Comparison of ENCODE assay signal across 29 mouse cellular contexts in the genomic region with DNA sequence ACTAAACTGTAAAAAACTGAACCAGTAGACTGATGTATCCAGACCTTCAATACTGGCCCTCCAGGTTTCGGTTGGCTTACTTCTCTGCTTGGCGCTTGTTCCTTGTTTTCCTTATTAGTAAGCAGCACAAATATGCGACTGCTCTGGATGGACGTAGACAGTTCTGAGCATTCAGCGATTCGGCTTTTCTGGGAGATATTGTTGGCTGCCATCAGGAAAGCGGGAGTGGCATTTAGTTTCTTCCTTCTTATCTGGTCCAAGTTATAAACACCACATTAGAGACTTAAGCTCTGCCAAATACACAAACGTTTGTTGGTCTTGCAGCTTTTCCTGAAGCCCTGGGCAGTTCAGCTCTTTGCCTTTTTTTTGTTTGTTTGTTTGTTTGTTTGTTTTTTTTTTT. TPM values are rescaled to one million over a fixed set of nuclear protein-coding genes. Genes with fewer than 3 reads are reported as not detected.
"Had no signal": no experiment of that assay in that cellular context is flagged by ENCODE, and none has a peak within 500 bp of the region (broad histone marks: within the 10 kb centered on the region; RNA-seq: fewer than 3 reads in every experiment).

No protein-coding gene starts in this region.

- DNase-seq: kidney, adult 11 months; kidney, adult 8-10 months; kidney, postnatal 10 days; kidney, postnatal 36 days; layer of hippocampus, adult 9-11 months; liver; liver, postnatal 0 days; midbrain, embryonic 14.5 days; right cerebral cortex, adult 18-20 months; right cerebral cortex, postnatal 14 days; right cerebral cortex, postnatal 4 days; thymus, adult 2 months; thymus, postnatal 25 days had no signal

- H3K9ac ChIP-seq: intestine, embryonic 15.5 days; kidney, embryonic 15.5 days; limb, embryonic 13.5 days; liver, embryonic 14.5 days; liver, postnatal 0 days; neural tube, embryonic 12.5 days; neural tube, embryonic 15.5 days had no signal

- H3K9me3 ChIP-seq: intestine, embryonic 15.5 days; kidney, embryonic 15.5 days; limb, embryonic 10.5 days; limb, embryonic 13.5 days; megakaryocyte, embryonic 14.5 days; midbrain, embryonic 10.5 days; neural tube, embryonic 12.5 days; neural tube, embryonic 15.5 days had no signal

- ATAC-seq: intestine, embryonic 15.5 days; liver, postnatal 0 days had no signal

- H3K4me2 ChIP-seq: intestine, embryonic 15.5 days; kidney, embryonic 15.5 days; limb, embryonic 13.5 days; neural tube, embryonic 12.5 days; neural tube, embryonic 15.5 days had no signal

- H3K4me3 ChIP-seq: intestine, embryonic 15.5 days; kidney, embryonic 15.5 days; layer of hippocampus, adult 2 months; limb, embryonic 10.5 days; limb, embryonic 13.5 days; megakaryocyte, embryonic 14.5 days; midbrain, embryonic 10.5 days; neural tube, embryonic 12.5 days; neural tube, embryonic 15.5 days had no signal

- H3K27me3 ChIP-seq: intestine, embryonic 15.5 days; kidney, embryonic 15.5 days; megakaryocyte, embryonic 14.5 days; neural tube, embryonic 12.5 days; neural tube, embryonic 15.5 days had no signal

- H3K27ac ChIP-seq: intestine, embryonic 15.5 days; kidney, embryonic 15.5 days; layer of hippocampus, adult 2 months; limb, embryonic 10.5 days; limb, embryonic 13.5 days; liver, embryonic 14.5 days; midbrain, embryonic 10.5 days; neural tube, embryonic 12.5 days; neural tube, embryonic 15.5 days; stomach, postnatal 0 days had no signal

- H3K36me3 ChIP-seq: intestine, embryonic 15.5 days; kidney, embryonic 15.5 days; limb, embryonic 10.5 days; limb, embryonic 13.5 days; midbrain, embryonic 10.5 days; neural tube, embryonic 12.5 days; neural tube, embryonic 15.5 days had no signal

RNA-seq across cellular contexts. Expression of gene Spz1, which starts 40.5 kb away (rescaled TPM):
- total RNA-seq: layer of hippocampus, adult 2 months; layer of hippocampus, postnatal 25 days; left cerebral cortex, adult 18-20 months; left cerebral cortex, postnatal 25 days had no signal
- polyA plus RNA-seq: intestine, embryonic 15.5 days; kidney, embryonic 15.5 days; limb, embryonic 10.5 days; limb, embryonic 13.5 days; liver, embryonic 14.5 days; liver, postnatal 0 days; midbrain, embryonic 10.5 days; midbrain, embryonic 14.5 days; neural tube, embryonic 12.5 days; neural tube, embryonic 15.5 days; stomach, embryonic 14.5 days; stomach, postnatal 0 days; urinary bladder, adult 2 months had no signal
